Mouse (Mus musculus): Measurements from ENCODE around the gene Gapdh. TPM values are rescaled to one million over a fixed set of nuclear protein-coding genes. Genes with fewer than 3 reads are reported as not detected.

Gene Gapdh
- polyA plus RNA-seq, 1 experiment from 2014 or later, result 2,787 TPM

DNA sequence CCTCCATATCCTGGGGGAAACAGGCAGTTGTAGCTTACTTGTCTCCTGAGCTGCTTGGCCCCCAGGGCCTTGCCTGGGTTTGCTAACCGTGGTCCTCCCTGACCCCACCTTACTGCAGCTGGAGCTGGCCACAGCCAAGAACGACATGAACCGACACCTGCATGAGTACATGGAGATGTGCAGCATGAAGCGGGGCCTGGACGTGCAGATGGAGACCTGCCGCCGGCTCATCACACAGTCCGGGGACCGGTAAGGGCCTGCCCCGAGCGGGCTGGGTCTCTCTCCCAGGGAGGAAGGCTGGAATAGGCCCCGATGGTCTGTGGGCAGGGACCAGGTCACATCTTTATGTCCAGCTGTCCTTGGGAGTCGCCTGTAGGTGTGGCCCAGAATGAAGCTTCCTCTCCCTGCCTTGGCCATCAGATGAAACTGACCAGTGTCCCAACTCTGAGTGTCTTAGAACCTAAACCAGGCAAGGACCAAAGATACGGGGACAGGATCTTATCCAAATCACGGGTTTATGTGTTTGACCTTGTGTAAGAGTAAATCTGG lies 7.2 kb downstream of the Gapdh start:
- Histone ChIP-seq H3K27ac (replicated peaks; ENCODE audit: low read depth, low read length) (no peak overlapping the region), H3K4me1 (ENCODE audit: control insufficient read depth, insufficient read depth, low read length) (peaks cover 6% of the 10 kb centered on the region), H3K4me3 (ENCODE audit: low read depth, low read length) (no peak overlapping the region), H3K4me2 (ENCODE audit: low read depth, severe bottlenecking) (no peak overlapping the region), H3K36me3 (ENCODE audit: control insufficient read depth, insufficient read depth, low read length) (peaks cover 11% of the 10 kb centered on the region; the same call in 1 of the 2 replicates), H3K9me3 (ENCODE audit: control insufficient read depth, low read length) (no peaks in the 10 kb centered on the region), H3K9ac (ENCODE audit: low read length) (no peak overlapping the region), H3K27me3 (ENCODE audit: control insufficient read depth, insufficient read depth, low read length) (no peaks in the 10 kb centered on the region)
- 87% methylated on average over 15 of the region's 15 CpGs for WGBS
- DNase-seq (ENCODE audit: low spot score) (no peak), ATAC-seq (ENCODE audit: insufficient number of reproducible peaks, low FRiP score, low TSS enrichment, low read depth) (no peak)

GRCm38 (mm10) chr6:125156903-125157614 lies 9.2 kb downstream of the Gapdh start:
- Histone ChIP-seq H3K36me3 (ENCODE audit: control insufficient read depth, insufficient read depth, low read length) (peaks cover 13% of the 10 kb centered on the region), H3K9me3 (ENCODE audit: control insufficient read depth, low read length) (no peaks in the 10 kb centered on the region), H3K27ac (replicated peaks; ENCODE audit: low read depth, low read length) (no peak overlapping the region), H3K4me2 (ENCODE audit: low read depth, severe bottlenecking) (no peak overlapping the region), H3K4me3 (ENCODE audit: low read depth, low read length) (no peak overlapping the region), H3K27me3 (ENCODE audit: control insufficient read depth, insufficient read depth, low read length) (no peaks in the 10 kb centered on the region), H3K9ac (ENCODE audit: low read length) (no peak overlapping the region), H3K4me1 (ENCODE audit: control insufficient read depth, insufficient read depth, low read length) (no peaks in the 10 kb centered on the region)
- no peak for DNase-seq (ENCODE audit: low spot score)
- ATAC-seq (ENCODE audit: insufficient number of reproducible peaks, low FRiP score, low TSS enrichment, low read depth), result no peak
- 82% methylated on average over 7 of the region's 7 CpGs for WGBS

- Histone ChIP-seq H3K9ac (ENCODE audit: low read length) (no peak overlapping the region), H3K4me3 (ENCODE audit: low read depth, low read length) (no peak overlapping the region), H3K27me3 (ENCODE audit: control insufficient read depth, insufficient read depth, low read length) (no peaks in the 10 kb centered on the region), H3K27ac (replicated peaks; ENCODE audit: low read depth, low read length) (no peak overlapping the region), H3K4me2 (ENCODE audit: low read depth, severe bottlenecking) (no peak overlapping the region), H3K36me3 (ENCODE audit: control insufficient read depth, insufficient read depth, low read length) (peaks cover 13% of the 10 kb centered on the region), H3K9me3 (ENCODE audit: control insufficient read depth, low read length) (no peaks in the 10 kb centered on the region), H3K4me1 (ENCODE audit: control insufficient read depth, insufficient read depth, low read length) (no peaks in the 10 kb centered on the region)
- DNase-seq (ENCODE audit: low spot score) (no peak), ATAC-seq (ENCODE audit: insufficient number of reproducible peaks, low FRiP score, low TSS enrichment, low read depth) (no peak)
- WGBS, result 87% methylated on average over 3 of the region's 3 CpGs
Measured at GRCm38 (mm10) chr6:125156491-125156890, 9.8 kb downstream of the Gapdh start.

DNA sequence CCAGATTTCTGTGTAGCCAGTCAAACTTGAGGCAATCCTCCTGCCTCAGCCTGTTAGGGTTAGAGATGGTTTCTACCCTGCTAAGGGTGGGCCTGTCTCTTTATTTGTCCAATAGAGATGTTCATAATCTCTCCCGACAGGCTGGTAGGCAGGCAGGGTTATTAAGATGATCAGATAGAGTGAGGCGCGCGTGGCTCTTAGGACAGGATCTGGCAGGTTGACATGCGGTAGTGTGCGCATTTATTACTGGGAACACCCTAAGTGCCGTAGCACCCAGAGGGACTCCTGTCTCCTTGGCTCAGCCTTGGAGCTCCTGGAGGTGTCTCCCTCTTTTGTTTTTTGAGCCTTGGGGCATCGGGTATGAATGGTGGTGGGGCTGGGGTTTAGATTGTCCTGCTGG lies 11.0 kb downstream of the Gapdh start:
- peaks cover 14% of the 10 kb centered on the region for H3K36me3 ChIP-seq (ENCODE audit: control insufficient read depth, insufficient read depth, low read length)
- H3K4me2 ChIP-seq (ENCODE audit: low read depth, severe bottlenecking), result no peak overlapping the region
- ATAC-seq (ENCODE audit: insufficient number of reproducible peaks, low FRiP score, low TSS enrichment, low read depth) (no peak), DNase-seq (ENCODE audit: low spot score) (no peak)
- no peak overlapping the region for H3K9ac ChIP-seq (ENCODE audit: low read length)
- H3K4me3 ChIP-seq (ENCODE audit: low read depth, low read length), result no peak overlapping the region
- no peaks in the 10 kb centered on the region for H3K9me3 ChIP-seq (ENCODE audit: control insufficient read depth, low read length)
- no peak overlapping the region for H3K27ac ChIP-seq (replicated peaks; ENCODE audit: low read depth, low read length)
- WGBS, result 93% methylated on average over 8 of the region's 8 CpGs
- no peaks in the 10 kb centered on the region for H3K27me3 ChIP-seq (ENCODE audit: control insufficient read depth, insufficient read depth, low read length)
- no peaks in the 10 kb centered on the region for H3K4me1 ChIP-seq (ENCODE audit: control insufficient read depth, insufficient read depth, low read length)

GRCm38 (mm10) chr6:125154550-125154949 lies 11.7 kb downstream of the Gapdh start:
- DNase-seq (ENCODE audit: low spot score) (no peak), ATAC-seq (ENCODE audit: insufficient number of reproducible peaks, low FRiP score, low TSS enrichment, low read depth) (no peak)
- peaks cover 17% of the 10 kb centered on the region for H3K36me3 ChIP-seq (ENCODE audit: control insufficient read depth, insufficient read depth, low read length)

GRCm38 (mm10) chr6:125153682-125154081 lies 12.6 kb downstream of the Gapdh start:
- peaks cover 17% of the 10 kb centered on the region for H3K36me3 ChIP-seq (ENCODE audit: control insufficient read depth, insufficient read depth, low read length)
- H3K27me3 ChIP-seq (ENCODE audit: control insufficient read depth, insufficient read depth, low read length), result no peaks in the 10 kb centered on the region
- no peak overlapping the region for H3K4me3 ChIP-seq (ENCODE audit: low read depth, low read length)
- WGBS, result 93% methylated on average over 4 of the region's 4 CpGs
- DNase-seq (ENCODE audit: low spot score) (no peak), ATAC-seq (ENCODE audit: insufficient number of reproducible peaks, low FRiP score, low TSS enrichment, low read depth) (no peak)
- H3K27ac ChIP-seq (replicated peaks; ENCODE audit: low read depth, low read length), result no peak overlapping the region
- no peak overlapping the region for H3K9ac ChIP-seq (ENCODE audit: low read length)
- H3K9me3 ChIP-seq (ENCODE audit: control insufficient read depth, low read length), result no peaks in the 10 kb centered on the region
- H3K4me1 ChIP-seq (ENCODE audit: control insufficient read depth, insufficient read depth, low read length), result 0 out of 2 replicates have a peak, but pooled peaks cover under 1% of the 10 kb centered on the region
- no peak overlapping the region for H3K4me2 ChIP-seq (ENCODE audit: low read depth, severe bottlenecking)

More at GRCm38 (mm10) chr6:125154550-125154949, 11.7 kb downstream of the Gapdh start:
- no peak overlapping the region for H3K4me3 ChIP-seq (ENCODE audit: low read depth, low read length)
- H3K9ac ChIP-seq (ENCODE audit: low read length), result no peak overlapping the region
- H3K27ac ChIP-seq (replicated peaks; ENCODE audit: low read depth, low read length), result no peak overlapping the region
- no peaks in the 10 kb centered on the region for H3K4me1 ChIP-seq (ENCODE audit: control insufficient read depth, insufficient read depth, low read length)
- no peaks in the 10 kb centered on the region for H3K27me3 ChIP-seq (ENCODE audit: control insufficient read depth, insufficient read depth, low read length)
- no peaks in the 10 kb centered on the region for H3K9me3 ChIP-seq (ENCODE audit: control insufficient read depth, low read length)
- H3K4me2 ChIP-seq (ENCODE audit: low read depth, severe bottlenecking), result no peak overlapping the region

DNA sequence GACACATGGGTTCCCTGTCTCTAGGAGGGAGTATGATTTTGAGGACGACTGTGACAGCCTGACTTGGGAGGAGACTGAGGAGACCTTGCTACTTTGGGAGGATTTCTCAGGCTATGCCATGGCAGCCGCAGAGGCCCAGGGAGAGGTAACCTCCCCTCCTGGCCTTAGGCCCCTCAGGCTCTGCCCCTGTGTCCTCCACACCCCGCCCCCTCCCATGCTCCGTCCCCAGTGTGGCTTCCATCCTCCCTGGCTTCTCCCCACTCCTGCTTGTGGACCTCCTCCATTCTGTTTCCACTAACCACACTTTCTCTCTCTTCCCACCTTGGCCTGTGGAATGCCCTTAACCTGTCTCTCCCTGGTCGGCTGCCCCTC lies 13.3 kb downstream of the Gapdh start:
- H3K27ac ChIP-seq (replicated peaks; ENCODE audit: low read depth, low read length), result no peak overlapping the region
- DNase-seq (ENCODE audit: low spot score) (no peak), ATAC-seq (ENCODE audit: insufficient number of reproducible peaks, low FRiP score, low TSS enrichment, low read depth) (no peak)
- H3K4me1 ChIP-seq (ENCODE audit: control insufficient read depth, insufficient read depth, low read length), result 0 out of 2 replicates have a peak, but pooled peaks cover 6% of the 10 kb centered on the region
- H3K9me3 ChIP-seq (ENCODE audit: control insufficient read depth, low read length), result no peaks in the 10 kb centered on the region
- WGBS, result 82% methylated on average over 5 of the region's 5 CpGs
- no peak overlapping the region for H3K4me3 ChIP-seq (ENCODE audit: low read depth, low read length)
- no peaks in the 10 kb centered on the region for H3K27me3 ChIP-seq (ENCODE audit: control insufficient read depth, insufficient read depth, low read length)
- peaks cover 14% of the 10 kb centered on the region for H3K36me3 ChIP-seq (ENCODE audit: control insufficient read depth, insufficient read depth, low read length)
- no peak overlapping the region for H3K4me2 ChIP-seq (ENCODE audit: low read depth, severe bottlenecking)
- H3K9ac ChIP-seq (ENCODE audit: low read length), result no peak overlapping the region

DNA sequence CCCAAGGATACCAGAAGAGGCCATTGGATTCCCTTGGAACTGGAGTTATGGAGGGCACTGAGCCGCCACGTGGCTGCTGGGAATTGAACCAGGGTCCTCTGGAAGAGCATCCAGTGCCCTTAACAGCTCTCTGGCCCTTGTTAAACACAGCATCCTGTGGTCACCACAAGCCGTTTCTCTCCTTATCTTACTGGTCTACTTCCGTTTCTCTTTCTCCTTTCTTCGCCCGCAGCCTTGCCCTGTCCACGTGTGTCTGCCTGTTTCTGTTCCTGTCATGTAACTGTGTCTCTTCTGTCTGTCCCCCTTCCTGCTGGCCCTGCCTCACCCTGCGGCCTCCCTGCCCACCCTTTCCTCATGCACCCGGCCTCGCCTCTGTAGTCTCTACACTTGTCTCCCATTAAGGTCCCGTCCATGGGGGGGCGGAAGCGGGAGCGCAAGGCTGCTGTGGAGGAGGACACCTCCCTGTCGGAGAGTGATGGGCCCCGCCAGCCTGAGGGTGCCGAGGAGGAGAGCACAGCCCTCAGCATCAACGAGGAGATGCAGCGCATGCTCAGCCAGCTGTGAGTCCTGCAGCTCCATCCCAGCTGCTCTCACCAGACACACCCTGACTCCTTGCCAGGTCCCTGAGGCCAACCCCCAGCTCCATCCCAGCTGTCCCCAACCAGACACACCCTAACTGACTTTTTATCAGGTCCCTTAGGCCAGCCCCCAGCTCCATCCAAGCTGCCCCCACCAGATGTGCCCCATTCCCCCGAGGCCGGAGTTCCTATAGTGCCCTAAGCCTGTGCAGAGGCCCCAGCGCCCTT lies 13.9 kb downstream of the Gapdh start:
- H3K4me3 ChIP-seq (ENCODE audit: low read depth, low read length), result no peak overlapping the region
- peaks cover 12% of the 10 kb centered on the region for H3K36me3 ChIP-seq (ENCODE audit: control insufficient read depth, insufficient read depth, low read length)
- WGBS, result 84% methylated on average over 22 of the region's 22 CpGs
- no peaks in the 10 kb centered on the region for H3K27me3 ChIP-seq (ENCODE audit: control insufficient read depth, insufficient read depth, low read length)
- DNase-seq (ENCODE audit: low spot score) (no peak), ATAC-seq (ENCODE audit: insufficient number of reproducible peaks, low FRiP score, low TSS enrichment, low read depth) (no peak)
- 0 out of 2 replicates have a peak, but pooled peaks cover 6% of the 10 kb centered on the region for H3K4me1 ChIP-seq (ENCODE audit: control insufficient read depth, insufficient read depth, low read length)
- H3K27ac ChIP-seq (replicated peaks; ENCODE audit: low read depth, low read length), result no peak overlapping the region
- no peaks in the 10 kb centered on the region for H3K9me3 ChIP-seq (ENCODE audit: control insufficient read depth, low read length)
- H3K9ac ChIP-seq (ENCODE audit: low read length), result no peak overlapping the region
- H3K4me2 ChIP-seq (ENCODE audit: low read depth, severe bottlenecking), result no peak overlapping the region
